Mouse (Mus musculus) spleen, adult 2 months (tissue): Measurements from ENCODE around the gene Gabrr2. TPM values are rescaled to one million over a fixed set of nuclear protein-coding genes. Genes with fewer than 3 reads are reported as not detected.

Source experiments
- DNase-seq, 2 experiments: peaks; one replicate each; pipeline versions ENCODE4 v3.0.0 to v3.0.0-alpha.2; 2012 to 2021; ENCODE audit warnings: low spot score in 2 of 2, low read depth in 1 of 2
- H3K27ac ChIP-seq: fragments of 200-500 bp; 2 replicates; pipeline ENCODE4 v1.5.1; 2012; ENCODE audit warnings: low read length, inconsistent platforms; ENCODE audit not compliant: insufficient read depth
- H3K27me3 ChIP-seq: fragments of 200-500 bp; 2 replicates; pipeline ENCODE4 v1.6.1; 2012; ENCODE audit warnings: mild to moderate bottlenecking, moderate library complexity, low read length, inconsistent platforms; ENCODE audit not compliant: control insufficient read depth, insufficient read depth
- H3K36me3 ChIP-seq: fragments of 200-500 bp; 2 replicates; pipeline ENCODE4 v1.6.1; 2012; ENCODE audit warnings: mild to moderate bottlenecking, low read length, inconsistent platforms; ENCODE audit not compliant: control insufficient read depth, insufficient read depth
- H3K4me1 ChIP-seq: fragments of 200-500 bp; 2 replicates; pipeline ENCODE4 v1.6.1; 2011; ENCODE audit warnings: inconsistent platforms; ENCODE audit not compliant: control insufficient read depth, insufficient read depth, insufficient read length
- H3K4me3 ChIP-seq: fragments of 200-500 bp; 2 replicates; pipeline ENCODE4 v1.5.1; 2011; ENCODE audit warnings: mild to moderate bottlenecking, inconsistent platforms; ENCODE audit not compliant: insufficient read depth, insufficient read length; ENCODE audit errors: extremely low read depth
- CTCF ChIP-seq: fragments of 200-500 bp; IDR thresholded peaks from 2 replicates; pipeline ENCODE4 v1.5.1; 2011; ENCODE audit warnings: mild to moderate bottlenecking, inconsistent platforms; ENCODE audit not compliant: insufficient read depth, insufficient read length, insufficient replicate concordance; ENCODE audit errors: extremely low read depth
- POLR2A ChIP-seq: fragments of 200-500 bp; IDR thresholded peaks from 2 replicates; pipeline ENCODE4 v1.6.1; 2011; ENCODE audit warnings: low read depth, low read length, inconsistent platforms
- WGBS: fragments of 180-500 bp; shearing (Covaris S2); methylation state at CpG from one replicate; pipeline ENCODE4 v1.1.7; 2018; 5-methylcytosine and 5-hydroxymethylcytosine counted together
- polyA plus RNA-seq: library from polyadenylated mRNA; depleted of rRNA; stranded (reverse); fragments of >200 nt; gene quantifications from 2 replicates; pipeline ENCODE4 v1.2.3, GENCODE M21; 2012

Gabrr2 gene
- polyA plus RNA-seq, 1 experiment: 3.2 TPM

- H3K36me3 ChIP-seq: no peaks in the 10 kb centered on the region
- DNase-seq: no peak
- H3K27me3 ChIP-seq: no peaks in the 10 kb centered on the region
- peaks cover 12% of the 10 kb centered on the region; the same call in 1 of the 2 replicates for H3K4me1 ChIP-seq
- no peak overlapping the region for H3K27ac ChIP-seq
- no peak for TF ChIP-seq POLR2A
- no peak for TF ChIP-seq CTCF
- 88% methylated on average over 6 of the region's 6 CpGs for WGBS
- H3K4me3 ChIP-seq: no peak overlapping the region
Measured at GRCm38 (mm10) chr4:33068894-33069293, 6.1 kb downstream of the Gabrr2 start.

- TF ChIP-seq POLR2A (no peak), CTCF (no peak)
Measured at GRCm38 (mm10) chr4:33070326-33070725, 7.5 kb downstream of the Gabrr2 start.

GRCm38 (mm10) chr4:33071337-33071736, 8.5 kb downstream of the Gabrr2 start:
- Histone ChIP-seq H3K4me1 (peaks cover 12% of the 10 kb centered on the region; the same call in 1 of the 2 replicates), H3K36me3 (no peaks in the 10 kb centered on the region), H3K27ac (no peak overlapping the region), H3K27me3 (no peaks in the 10 kb centered on the region), H3K4me3 (no peak overlapping the region)
- WGBS: 93% methylated on average over 6 of the region's 6 CpGs
- TF ChIP-seq CTCF: no peak
- TF ChIP-seq POLR2A: no peak
- no peak for DNase-seq

More at GRCm38 (mm10) chr4:33070326-33070725, 7.5 kb downstream of the Gabrr2 start:
- Histone ChIP-seq H3K36me3 (no peaks in the 10 kb centered on the region), H3K27me3 (no peaks in the 10 kb centered on the region), H3K4me3 (no peak overlapping the region), H3K27ac (no peak overlapping the region), H3K4me1 (peaks cover 12% of the 10 kb centered on the region; the same call in 1 of the 2 replicates)
- 91% methylated on average over 6 of the region's 6 CpGs for WGBS
- DNase-seq: no peak

- Histone ChIP-seq H3K4me3 (no peak overlapping the region), H3K27ac (peak overlapping the region; percentile 54), H3K36me3 (no peaks in the 10 kb centered on the region), H3K27me3 (no peaks in the 10 kb centered on the region), H3K4me1 (peaks cover 12% of the 10 kb centered on the region; the same call in 1 of the 2 replicates)
- 21% methylated on average over 11 of the region's 11 CpGs for WGBS
- TF ChIP-seq CTCF (no peak), POLR2A (peak; percentile 21; the same call in 1 of the 2 replicates)
- DNase-seq: peak; percentile 68 to 81
Measured at GRCm38 (mm10) chr4:33072526-33073161, 9.8 kb downstream of the Gabrr2 start.

GRCm38 (mm10) chr4:33074406-33074805, 11.6 kb downstream of the Gabrr2 start:
- Histone ChIP-seq H3K36me3 (no peaks in the 10 kb centered on the region), H3K4me1 (peaks cover 15% of the 10 kb centered on the region; the same call in 1 of the 2 replicates), H3K27me3 (no peaks in the 10 kb centered on the region), H3K4me3 (no peak overlapping the region), H3K27ac (no peak overlapping the region)
- WGBS: 90% methylated on average over 4 of the region's 4 CpGs
- no peak for DNase-seq
- no peak for TF ChIP-seq CTCF
- TF ChIP-seq POLR2A: no peak

GRCm38 (mm10) chr4:33074851-33075250, 12.1 kb downstream of the Gabrr2 start:
- no peak overlapping the region for H3K27ac ChIP-seq
- H3K4me1 ChIP-seq: peaks cover 15% of the 10 kb centered on the region; the same call in 1 of the 2 replicates
- no peaks in the 10 kb centered on the region for H3K36me3 ChIP-seq
- no peak for DNase-seq
- no peak overlapping the region for H3K4me3 ChIP-seq
- H3K27me3 ChIP-seq: no peaks in the 10 kb centered on the region
- TF ChIP-seq CTCF (no peak), POLR2A (no peak)
- 90% methylated on average over 5 of the region's 5 CpGs for WGBS

GRCm38 (mm10) chr4:33075776-33076524, 13.2 kb downstream of the Gabrr2 start:
- H3K36me3 ChIP-seq: no peaks in the 10 kb centered on the region
- 80% methylated on average over 5 of the region's 5 CpGs for WGBS
- TF ChIP-seq CTCF (no peak), POLR2A (no peak)
- peaks cover 15% of the 10 kb centered on the region; the same call in 1 of the 2 replicates for H3K4me1 ChIP-seq
- no peak for DNase-seq
- no peak overlapping the region for H3K27ac ChIP-seq
- no peaks in the 10 kb centered on the region for H3K27me3 ChIP-seq
- no peak overlapping the region for H3K4me3 ChIP-seq
